Mouse (Mus musculus) erythroblast, embryonic 14.5 days (primary cell): Measurements from ENCODE around the gene Slc25a39.

ENCODE experiments used
- GATA1 ChIP-seq: IDR thresholded peaks from 2 replicates; pipeline ENCODE4 v1.6.1; 2012; ENCODE audit warnings: low read length, inconsistent platforms, mixed read lengths
- TAL1 ChIP-seq: IDR thresholded peaks from 3 replicates; pipeline ENCODE4 v1.6.1; 2012; ENCODE audit warnings: low read length, inconsistent platforms, mixed read lengths

- TF ChIP-seq GATA1 (no peak), TAL1 (no peak)
These were observed 664 bp upstream of the Slc25a39 start for GRCm38 (mm10) chr11:102408344-102408876.
